Mouse (Mus musculus): ENCODE data around the gene Tnfsf9. TPM values are rescaled to one million over a fixed set of nuclear protein-coding genes. Genes with fewer than 3 reads are reported as not detected.
"Not testable (repeated sequence)": the region's sequence is repeated elsewhere in the genome, so short reads cannot be mapped to it uniquely, and the experiment has no call there.

The Tnfsf9 gene
- polyA plus RNA-seq, 1 experiment from 2014 or later = 6.6 TPM

DNA sequence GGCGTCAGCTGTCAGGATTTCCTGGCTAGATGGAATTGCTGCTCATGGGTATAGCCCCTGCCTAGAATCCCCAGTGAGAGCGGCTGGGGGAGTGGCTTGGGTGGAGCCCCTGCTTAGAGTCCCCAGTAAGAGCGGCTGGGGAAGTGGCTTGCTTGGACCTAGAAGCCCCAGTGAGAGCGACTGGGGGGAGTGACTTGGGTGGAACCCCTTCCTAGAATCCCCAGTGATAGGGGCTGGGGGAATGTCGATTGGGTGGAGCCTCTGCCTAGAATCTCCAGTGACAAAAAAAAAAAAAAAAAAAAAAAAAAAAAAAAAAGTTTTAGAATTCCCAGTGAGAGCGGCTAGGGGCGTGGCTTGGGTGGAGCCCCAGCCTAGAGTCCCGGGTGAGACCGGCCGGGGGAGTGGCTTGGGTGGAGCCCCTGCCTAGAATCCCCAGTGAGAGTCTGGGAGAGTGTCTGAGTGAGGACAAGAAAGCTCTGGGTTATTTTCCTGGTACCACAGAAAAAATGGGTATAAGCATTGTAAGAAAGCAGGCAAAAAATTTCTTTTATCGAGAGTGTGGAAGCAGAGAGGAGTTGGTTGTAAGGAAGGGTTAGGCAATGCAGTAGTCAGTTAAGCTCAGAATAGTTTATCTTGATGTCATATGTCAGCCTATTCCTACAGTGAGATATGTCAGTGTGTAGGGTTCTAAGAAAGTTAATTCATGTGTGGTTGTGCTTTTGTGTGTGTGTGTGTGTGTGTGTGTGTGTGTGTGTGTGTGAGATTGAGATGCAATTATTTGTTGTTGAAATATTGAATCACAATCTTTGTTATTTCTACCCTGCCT is 13.6 kb downstream of the Tnfsf9 start:
- H3K27ac ChIP-seq = no peak overlapping the region
- H3K9ac ChIP-seq (replicated peaks) = no peak overlapping the region
- no peaks in the 10 kb centered on the region for H3K36me3 ChIP-seq
- H3K4me1 ChIP-seq (replicated peaks) = peaks cover 2% of the 10 kb centered on the region; the same call in 1 of the 2 replicates
- H3K4me3 ChIP-seq (replicated peaks) = no peak overlapping the region
- under 1% methylated on average over 11 of the region's 11 CpGs for WGBS
- no peaks in the 10 kb centered on the region for H3K27me3 ChIP-seq
- no peak overlapping the region for H3K4me2 ChIP-seq (replicated peaks)
- ATAC-seq = peak; percentile 78
- no peaks in the 10 kb centered on the region for H3K9me3 ChIP-seq

- Histone ChIP-seq H3K4me2 (replicated peaks) (no peak overlapping the region), H3K4me1 (replicated peaks) (peaks cover 2% of the 10 kb centered on the region; the same call in 1 of the 2 replicates), H3K9me3 (no peaks in the 10 kb centered on the region), H3K4me3 (replicated peaks) (no peak overlapping the region), H3K27ac (no peak overlapping the region), H3K9ac (replicated peaks) (no peak overlapping the region), H3K36me3 (no peaks in the 10 kb centered on the region), H3K27me3 (no peaks in the 10 kb centered on the region)
- ATAC-seq = no peak
- WGBS = 84% methylated on average over 2 of the region's 2 CpGs
These were observed 16.7 kb downstream of the Tnfsf9 start for GRCm38 (mm10) chr17:57121856-57122255.

DNA sequence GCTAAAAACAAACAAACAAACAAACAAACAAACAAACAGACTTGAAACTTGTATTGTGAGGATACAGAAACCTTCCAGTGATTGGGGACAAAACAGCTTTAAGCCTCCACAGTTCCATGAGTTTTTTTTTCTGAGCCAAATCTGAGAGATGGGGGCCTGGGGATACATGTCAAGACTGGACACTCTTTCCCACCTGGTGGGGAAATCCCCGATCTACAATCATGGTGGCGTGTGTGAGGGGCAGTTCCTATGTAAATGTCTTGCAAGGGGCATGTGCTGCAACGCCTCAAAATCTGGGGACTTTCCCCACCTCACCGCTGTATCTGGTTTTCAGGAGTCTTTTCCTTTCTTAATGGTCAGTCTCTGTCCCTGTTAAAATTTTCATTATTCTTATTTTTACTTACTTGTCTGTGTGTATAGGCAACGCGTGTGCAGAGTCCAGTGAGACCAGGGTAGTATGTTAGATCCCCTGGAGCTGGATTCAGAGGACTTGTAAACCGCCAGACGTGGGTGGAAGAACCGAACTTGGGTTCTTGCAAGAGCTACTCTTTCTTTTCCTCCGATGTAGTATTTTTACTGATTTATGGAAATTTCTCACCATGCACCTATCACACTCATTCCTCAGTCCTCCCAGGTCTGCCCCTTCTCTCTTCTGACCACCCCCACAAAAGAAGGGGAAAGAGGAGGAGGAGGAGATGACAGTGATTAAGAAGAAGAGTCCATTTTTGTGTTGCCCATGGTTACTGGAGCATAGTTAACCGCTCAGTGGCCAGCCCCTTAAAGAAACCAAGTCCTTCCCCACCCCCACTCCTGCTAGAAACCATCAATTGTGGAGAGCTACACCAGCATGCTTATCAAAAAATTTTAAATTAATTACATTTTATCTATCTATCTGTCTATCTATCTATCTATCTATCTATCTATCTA is 18.3 kb downstream of the Tnfsf9 start:
- 92% methylated on average over 11 of the region's 11 CpGs for WGBS

GRCm38 (mm10) chr17:57124792-57125191 is 19.7 kb downstream of the Tnfsf9 start:
- H3K4me3 ChIP-seq (replicated peaks) = no peak overlapping the region
- H3K36me3 ChIP-seq = no peaks in the 10 kb centered on the region
- no peak for ATAC-seq
- no peaks in the 10 kb centered on the region for H3K9me3 ChIP-seq
- no peaks in the 10 kb centered on the region for H3K4me1 ChIP-seq (replicated peaks)
- WGBS = 87% methylated on average over 4 of the region's 4 CpGs
- no peaks in the 10 kb centered on the region for H3K27me3 ChIP-seq
- no peak overlapping the region for H3K9ac ChIP-seq (replicated peaks)
- no peak overlapping the region for H3K4me2 ChIP-seq (replicated peaks)
- no peak overlapping the region for H3K27ac ChIP-seq

More for the DNA sequence above, 18.3 kb downstream of the Tnfsf9 start:
- no peak overlapping the region for H3K4me3 ChIP-seq (replicated peaks)
- no peak overlapping the region for H3K9ac ChIP-seq (replicated peaks)
- H3K9me3 ChIP-seq = no peaks in the 10 kb centered on the region
- H3K4me1 ChIP-seq (replicated peaks) = peaks cover under 1% of the 10 kb centered on the region; the same call in 1 of the 2 replicates
- no peak overlapping the region for H3K27ac ChIP-seq
- no peak overlapping the region for H3K4me2 ChIP-seq (replicated peaks)
- ATAC-seq = no peak
- no peaks in the 10 kb centered on the region for H3K27me3 ChIP-seq
- H3K36me3 ChIP-seq = no peaks in the 10 kb centered on the region

DNA sequence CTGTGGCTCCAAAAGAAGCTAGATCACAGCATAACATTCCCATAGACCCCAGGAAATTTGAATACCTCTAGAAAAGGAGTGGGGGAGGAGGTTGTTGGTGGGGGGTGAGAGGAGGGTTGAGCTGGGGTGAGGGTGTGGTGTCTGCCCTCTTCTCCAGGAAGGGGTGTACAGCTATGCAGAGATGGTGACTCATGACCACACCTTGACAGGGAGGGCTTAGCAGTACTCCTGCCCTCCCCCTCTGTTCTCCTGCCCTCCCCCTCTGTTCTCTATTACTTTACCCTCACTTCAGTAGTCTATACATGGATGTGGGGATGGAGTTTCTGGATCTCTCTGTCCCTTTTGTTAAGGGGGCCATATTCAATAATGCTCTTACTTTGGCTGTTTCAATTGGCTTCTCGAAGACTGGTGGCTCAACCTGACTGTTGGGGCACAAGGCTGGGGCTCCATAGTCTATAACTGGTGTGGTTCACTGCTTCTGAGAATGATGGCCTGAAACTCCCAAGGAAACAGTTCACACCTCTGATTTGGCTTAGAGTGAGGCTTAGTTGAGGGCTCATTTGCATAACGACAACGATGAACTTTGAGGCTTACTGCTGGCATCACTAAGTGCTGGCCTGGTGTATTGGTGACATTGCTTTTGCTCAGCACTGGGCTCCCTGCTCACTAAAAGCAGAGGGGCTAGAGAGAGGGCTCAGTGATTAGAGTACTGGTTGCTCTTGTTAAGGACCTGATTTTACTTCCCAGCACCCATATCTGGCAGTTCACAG is 20.9 kb downstream of the Tnfsf9 start:
- Histone ChIP-seq H3K9me3 (no peaks in the 10 kb centered on the region), H3K27ac (no peak overlapping the region), H3K4me3 (replicated peaks) (no peak overlapping the region), H3K4me2 (replicated peaks) (no peak overlapping the region), H3K27me3 (no peaks in the 10 kb centered on the region), H3K36me3 (no peaks in the 10 kb centered on the region), H3K4me1 (replicated peaks) (no peaks in the 10 kb centered on the region), H3K9ac (replicated peaks) (no peak overlapping the region)
- no peak for ATAC-seq
- WGBS = 68% methylated on average over 3 of the region's 3 CpGs

GRCm38 (mm10) chr17:57131793-57132192 is 26.7 kb downstream of the Tnfsf9 start:
- no peaks in the 10 kb centered on the region for H3K4me1 ChIP-seq (replicated peaks)
- no peak overlapping the region for H3K27ac ChIP-seq
- no peaks in the 10 kb centered on the region for H3K9me3 ChIP-seq
- no peaks in the 10 kb centered on the region for H3K36me3 ChIP-seq
- no peak overlapping the region for H3K9ac ChIP-seq (replicated peaks)
- no peaks in the 10 kb centered on the region for H3K27me3 ChIP-seq
- no peak overlapping the region for H3K4me3 ChIP-seq (replicated peaks)
- ATAC-seq = no peak
- no peak overlapping the region for H3K4me2 ChIP-seq (replicated peaks)
- 85% methylated on average over 1 of the region's 1 CpGs for WGBS

DNA sequence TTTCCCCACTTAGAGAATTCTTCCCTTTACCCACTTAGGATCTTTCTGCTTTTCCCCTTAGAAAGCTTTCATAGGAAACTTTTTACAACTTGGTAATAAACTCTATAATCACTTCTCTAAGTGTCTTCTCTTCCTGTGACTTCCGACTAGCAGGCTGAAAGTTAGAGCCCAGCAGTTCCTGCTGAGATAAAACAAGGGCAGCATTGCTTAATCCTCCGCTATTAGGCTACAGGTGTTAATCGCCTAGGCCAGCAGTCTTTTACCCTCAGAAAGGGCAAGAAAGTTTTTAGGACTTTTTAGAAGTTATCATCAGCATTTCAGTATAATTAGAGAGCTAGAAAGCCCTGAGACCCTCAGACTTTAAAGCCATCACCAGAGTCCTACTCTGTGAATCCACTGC is 28.9 kb downstream of the Tnfsf9 start:
- WGBS = 24% methylated on average over 3 of the region's 3 CpGs
- not testable (repeated sequence) for H3K27me3 ChIP-seq; H3K4me1 ChIP-seq (replicated peaks); H3K4me3 ChIP-seq (replicated peaks); H3K36me3 ChIP-seq; H3K27ac ChIP-seq; H3K9ac ChIP-seq (replicated peaks); ATAC-seq; H3K4me2 ChIP-seq (replicated peaks); H3K9me3 ChIP-seq

DNA sequence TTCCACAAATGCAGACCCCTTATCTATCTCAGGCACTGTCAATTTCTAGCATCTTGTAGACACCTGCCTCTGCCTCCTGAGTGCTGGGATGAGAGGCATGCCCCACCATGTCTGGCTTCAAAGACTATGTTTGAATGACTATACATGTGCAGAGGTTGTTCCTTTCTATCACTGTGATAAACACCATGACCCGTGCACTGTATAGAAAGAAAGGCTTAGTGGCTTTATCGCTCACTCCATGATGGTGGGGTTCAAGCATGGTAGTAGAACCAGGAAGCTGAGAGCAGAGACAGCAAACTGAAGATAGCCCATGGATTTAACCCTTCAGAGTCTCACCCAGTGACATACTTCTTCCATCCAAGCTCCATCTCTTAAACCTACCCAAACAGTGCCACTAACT is 29.6 kb downstream of the Tnfsf9 start:
- H3K4me2 ChIP-seq (replicated peaks) = no peak overlapping the region
- no peaks in the 10 kb centered on the region for H3K9me3 ChIP-seq
- H3K9ac ChIP-seq (replicated peaks) = no peak overlapping the region
- H3K27ac ChIP-seq = no peak overlapping the region
- 86% methylated on average over 2 of the region's 2 CpGs for WGBS
- H3K4me1 ChIP-seq (replicated peaks) = no peaks in the 10 kb centered on the region
- H3K27me3 ChIP-seq = no peaks in the 10 kb centered on the region
- H3K4me3 ChIP-seq (replicated peaks) = no peak overlapping the region
- H3K36me3 ChIP-seq = no peaks in the 10 kb centered on the region
- no peak for ATAC-seq

- Histone ChIP-seq H3K9ac (replicated peaks) (no peak overlapping the region), H3K4me3 (replicated peaks) (no peak overlapping the region), H3K4me1 (replicated peaks) (no peaks in the 10 kb centered on the region), H3K36me3 (no peaks in the 10 kb centered on the region), H3K9me3 (no peaks in the 10 kb centered on the region), H3K4me2 (replicated peaks) (no peak overlapping the region), H3K27ac (no peak overlapping the region), H3K27me3 (no peaks in the 10 kb centered on the region)
- ATAC-seq = no peak
- 70% methylated on average over 3 of the region's 3 CpGs for WGBS
These were observed 30.5 kb downstream of the Tnfsf9 start for GRCm38 (mm10) chr17:57135635-57136034.

- Histone ChIP-seq H3K4me1 (replicated peaks) (no peaks in the 10 kb centered on the region), H3K36me3 (no peaks in the 10 kb centered on the region), H3K27me3 (no peaks in the 10 kb centered on the region), H3K4me2 (replicated peaks) (no peak overlapping the region), H3K4me3 (replicated peaks) (no peak overlapping the region), H3K9ac (replicated peaks) (no peak overlapping the region), H3K9me3 (no peaks in the 10 kb centered on the region), H3K27ac (no peak overlapping the region)
- no peak for ATAC-seq
- WGBS = 92% methylated on average over 4 of the region's 4 CpGs
These were observed 33.6 kb downstream of the Tnfsf9 start for GRCm38 (mm10) chr17:57138676-57139075.

DNA sequence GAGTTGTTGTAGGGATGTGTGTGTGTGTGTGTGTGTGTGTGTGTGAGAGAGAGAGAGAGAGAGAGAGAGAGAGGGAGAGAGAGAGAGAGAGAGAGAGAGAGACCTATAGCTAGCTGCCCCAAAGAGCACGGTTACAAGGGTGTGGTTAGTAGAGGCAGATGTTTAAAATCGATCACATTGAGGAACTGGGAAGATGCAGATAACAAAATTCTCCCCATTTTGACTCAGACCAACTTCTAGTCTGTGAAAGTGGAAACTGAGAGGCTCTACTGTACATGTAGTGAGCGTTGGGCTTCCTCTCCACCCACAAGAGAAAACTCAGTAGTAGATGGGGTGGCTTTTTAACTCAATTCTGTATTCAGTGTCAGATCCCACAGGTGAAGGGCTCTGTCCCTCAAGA is 34.6 kb downstream of the Tnfsf9 start:
- Histone ChIP-seq H3K4me2 (replicated peaks) (no peak overlapping the region), H3K36me3 (no peaks in the 10 kb centered on the region), H3K9ac (replicated peaks) (no peak overlapping the region), H3K27me3 (no peaks in the 10 kb centered on the region), H3K27ac (no peak overlapping the region), H3K9me3 (no peaks in the 10 kb centered on the region), H3K4me1 (replicated peaks) (no peaks in the 10 kb centered on the region), H3K4me3 (replicated peaks) (no peak overlapping the region)
- ATAC-seq = no peak
- WGBS = 84% methylated on average over 3 of the region's 3 CpGs

Measured in midbrain, embryonic 13.5 days (tissue).